Mouse (Mus musculus) layer of hippocampus, postnatal 10 days (tissue): ENCODE measurements at regions not wholly inside any gene's neighbourhood (a gene's known extent, or its start where the extent isn't known, plus 50 kb on each side); places are given as distances from the start of the nearest gene placed in this dataset.
"Not testable (repeated sequence)": the region's sequence is repeated elsewhere in the genome, so short reads cannot be mapped to it uniquely, and the experiment has no call there.

Experiments
- DNase-seq, 2 experiments: peaks; one replicate each; pipeline ENCODE4 v3.0.0; 2021; ENCODE audit warnings: low spot score in 2 of 2

GRCm38 (mm10) chr3:34709553-34709952 is 59.3 kb downstream of the Sox2 start:
- no peak for DNase-seq

GRCm38 (mm10) chr3:34712137-34712536 is 61.9 kb downstream of the Sox2 start:
- not testable (repeated sequence) for DNase-seq

GRCm38 (mm10) chr3:34722506-34722905 is 72.3 kb downstream of the Sox2 start:
- DNase-seq: peak; percentile 20 to 21

- DNase-seq: no peak
Measured at GRCm38 (mm10) chr3:34726955-34727354, 76.8 kb downstream of the Sox2 start.

GRCm38 (mm10) chr3:34728282-34728681 is 78.1 kb downstream of the Sox2 start:
- DNase-seq: no peak

- no peak for DNase-seq
Measured at GRCm38 (mm10) chr3:34734966-34735365, 84.8 kb downstream of the Sox2 start.

GRCm38 (mm10) chr3:34738001-34738400 is 87.8 kb downstream of the Sox2 start:
- DNase-seq: no peak

GRCm38 (mm10) chr3:34738938-34739337 is 88.7 kb downstream of the Sox2 start:
- DNase-seq: no peak

- DNase-seq: no peak
Measured at GRCm38 (mm10) chr3:34739693-34740092, 89.5 kb downstream of the Sox2 start.

- DNase-seq: no peak
Measured at GRCm38 (mm10) chr3:34740110-34740509, 89.9 kb downstream of the Sox2 start.

- DNase-seq: no peak
Measured at GRCm38 (mm10) chr3:34745181-34745736, 95.1 kb downstream of the Sox2 start.

GRCm38 (mm10) chr3:34747499-34748093 is 97.4 kb downstream of the Sox2 start:
- no peak for DNase-seq

GRCm38 (mm10) chr3:34749989-34750388 is 99.8 kb downstream of the Sox2 start:
- DNase-seq: peak in 1 of 2 experiments; percentile 13

GRCm38 (mm10) chr3:34751551-34751950 is 101.3 kb downstream of the Sox2 start:
- peak in 1 of 2 experiments; percentile 22 for DNase-seq

- no peak for DNase-seq
Measured at GRCm38 (mm10) chr3:34753557-34753956, 103.4 kb downstream of the Sox2 start.

- no peak for DNase-seq
Measured at GRCm38 (mm10) chr3:34754781-34755180, 104.6 kb downstream of the Sox2 start.

GRCm38 (mm10) chr3:34755282-34755681 is 105.1 kb downstream of the Sox2 start:
- not testable (repeated sequence) for DNase-seq

- DNase-seq: no peak
Measured at GRCm38 (mm10) chr3:34756632-34757031, 106.4 kb downstream of the Sox2 start.

GRCm38 (mm10) chr3:34757130-34757529 is 106.9 kb downstream of the Sox2 start:
- no peak for DNase-seq

GRCm38 (mm10) chr3:34757813-34758510 is 107.8 kb downstream of the Sox2 start:
- no peak for DNase-seq

- no peak for DNase-seq
Measured at GRCm38 (mm10) chr3:34759942-34760640, 109.9 kb downstream of the Sox2 start.

GRCm38 (mm10) chr3:34761162-34761769 is 111.1 kb downstream of the Sox2 start:
- DNase-seq: no peak
